In the genomic region with DNA sequence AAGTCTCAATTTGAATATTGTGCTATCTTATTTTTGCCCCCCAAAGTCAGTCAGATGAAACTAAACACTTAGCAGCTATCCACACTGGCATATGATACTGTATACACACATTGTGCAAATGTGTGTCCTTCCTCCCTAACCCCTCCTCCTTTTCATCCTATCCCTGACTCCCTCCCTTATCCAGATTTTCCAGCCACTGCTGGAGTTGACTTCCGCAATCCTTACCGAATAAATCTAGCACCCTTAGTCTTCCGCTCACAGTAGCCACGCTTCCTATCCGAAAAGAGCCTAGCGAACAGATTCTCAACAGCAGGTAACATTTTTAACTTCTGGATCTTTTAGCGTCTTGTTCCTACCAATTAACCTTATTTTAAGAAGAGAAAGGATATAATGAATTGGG, we compare ENCODE assay signal across 9 mouse cellular contexts. TPM values are rescaled to one million over a fixed set of nuclear protein-coding genes. Genes with fewer than 3 reads are reported as not detected.
DNase-seq lines count a peak whose midpoint lies in the region; ATAC-seq lines count a peak whose summit lies in the region.
"Had no signal": no experiment of that assay in that cellular context is flagged by ENCODE, and none has a peak within 500 bp of the region (broad histone marks: within the 10 kb centered on the region; RNA-seq: fewer than 3 reads in every experiment).

A gene (plus strand): TSS at position 233 of the 400 bp plus-strand sequence.

- DNase-seq in gastrocnemius, postnatal 14 days, result no peak
- DNase-seq in gastrocnemius, postnatal 36 days, result no peak
- DNase-seq in lung, postnatal 14 days, result no peak
- no peak for DNase-seq in c-Kit-positive CD71-positive TER-119-positive erythroid progenitor cells, embryonic 14.5 days (ENCODE audit: low spot score)
- DNase-seq in cerebellum, adult 11 months, result no peak

- intact Hi-C loops in gastrocnemius, postnatal 14 days (cut with DNase I; ENCODE audit: low total_unique reads), result no loop called here
- intact Hi-C loops in gastrocnemius, postnatal 36 days (cut with DNase I), result no loop called here

- H3K4me1 ChIP-seq in lung, embryonic 16.5 days (replicated peaks; ENCODE audit: control insufficient read depth, insufficient read depth, low read length), result no peaks in the 10 kb centered on the region
- peaks cover 5 to 10% of the 10 kb centered on the region in 2 experiments for H3K4me1 ChIP-seq in heart, embryonic 14.5 days (ENCODE audit: control insufficient read depth in 2 of 2, insufficient read depth in 2 of 2, low read length in 2 of 2)
- no peaks in the 10 kb centered on the region for H3K4me1 ChIP-seq in neural tube, embryonic 15.5 days

- H3K9ac ChIP-seq in lung, embryonic 16.5 days (ENCODE audit: low read length), result no peak within 1 kb of the TSS
- H3K9ac ChIP-seq in heart, embryonic 14.5 days (ENCODE audit: low read length), result peak within 1 kb of the TSS; percentile 38; the same call in 1 of the 2 replicates
- no peak within 1 kb of the TSS for H3K9ac ChIP-seq in neural tube, embryonic 15.5 days (replicated peaks)

- H3K27me3 ChIP-seq in lung, embryonic 16.5 days (ENCODE audit: control insufficient read depth, insufficient read depth, low read depth, low read length), result no peaks in the 10 kb centered on the region
- H3K27me3 ChIP-seq in heart, embryonic 14.5 days (ENCODE audit: control insufficient read depth, insufficient read depth, low read length), result no peaks in the 10 kb centered on the region
- no peaks in the 10 kb centered on the region for H3K27me3 ChIP-seq in neural tube, embryonic 15.5 days (replicated peaks)

- 0 out of 2 replicates have a peak within 1 kb of the TSS, but pooled peaks have one; percentile 13 for H3K4me2 ChIP-seq in lung, embryonic 16.5 days (ENCODE audit: low read depth, low read length)
- H3K4me2 ChIP-seq in heart, embryonic 14.5 days (ENCODE audit: low read length), result peak within 1 kb of the TSS; percentile 53
- H3K4me2 ChIP-seq in neural tube, embryonic 15.5 days, result peak within 1 kb of the TSS; percentile 5; the same call in 1 of the 2 replicates

- no peak within 1 kb of the TSS for H3K4me3 ChIP-seq in lung, embryonic 16.5 days (ENCODE audit: low read length)
- peak within 1 kb of the TSS; percentile 2 to 28; a peak in 3 of 4 replicates for H3K4me3 ChIP-seq in heart, embryonic 14.5 days (ENCODE audit: control insufficient read depth in 1 of 2, insufficient read depth in 1 of 2, low read depth in 1 of 2, low read length in 2 of 2)
- no peak within 1 kb of the TSS for H3K4me3 ChIP-seq in neural tube, embryonic 15.5 days (replicated peaks)
- H3K4me3 ChIP-seq: myocyte had no signal

- H3K27ac ChIP-seq in lung, embryonic 16.5 days (ENCODE audit: low read length), result no peak within 1 kb of the TSS
- peak within 1 kb of the TSS; percentile 17 to 72 for H3K27ac ChIP-seq in heart, embryonic 14.5 days (replicated peaks in 1 of 2; ENCODE audit: control insufficient read depth in 1 of 2, insufficient read depth in 1 of 2, low read depth in 2 of 2, low read length in 2 of 2)
- 0 out of 2 replicates have a peak within 1 kb of the TSS, but pooled peaks have one; percentile 33 for H3K27ac ChIP-seq in neural tube, embryonic 15.5 days (replicated peaks)

- H3K9me3 ChIP-seq in lung, embryonic 16.5 days (ENCODE audit: control insufficient read depth, low read length), result no peaks in the 10 kb centered on the region
- H3K9me3 ChIP-seq in heart, embryonic 14.5 days (ENCODE audit: control insufficient read depth, low read length), result no peaks in the 10 kb centered on the region
- no peaks in the 10 kb centered on the region for H3K9me3 ChIP-seq in neural tube, embryonic 15.5 days (replicated peaks)

- peaks cover 17% of the 10 kb centered on the region for H3K36me3 ChIP-seq in lung, embryonic 16.5 days (ENCODE audit: control insufficient read depth, insufficient read depth, low read length)
- peaks cover 32% of the 10 kb centered on the region for H3K36me3 ChIP-seq in heart, embryonic 14.5 days (ENCODE audit: control insufficient read depth, insufficient read depth, low read length)
- peaks cover 24% of the 10 kb centered on the region for H3K36me3 ChIP-seq in neural tube, embryonic 15.5 days

- peak; percentile 57 for ATAC-seq in lung, embryonic 16.5 days (ENCODE audit: low read depth)
- ATAC-seq in heart, embryonic 14.5 days (ENCODE audit: insufficient number of reproducible peaks, insufficient read depth, low FRiP score, low read depth), result 0 out of 2 replicates have a peak, but pooled peaks have one; percentile 27
- ATAC-seq in neural tube, embryonic 15.5 days (ENCODE audit: low FRiP score), result no peak

- WGBS in lung, embryonic 16.5 days, result 61% methylated on average over 7 of the region's 7 CpGs
- WGBS in heart, embryonic 14.5 days, result 62% methylated on average over 7 of the region's 7 CpGs
- WGBS in neural tube, embryonic 15.5 days, result 86% methylated on average over 7 of the region's 7 CpGs

RNA-seq across cellular contexts. Expression of the gene that starts here (rescaled TPM):
- total RNA-seq in gastrocnemius, postnatal 14 days (2021), result 10 to 100 TPM; 19.3 to 21.5 TPM
- total RNA-seq in gastrocnemius, postnatal 36 days (2021), result 1 to 10 TPM; 8.4 to 9.0 TPM
- polyA plus RNA-seq in lung, embryonic 16.5 days (2015; fragmentation: Nextera tagmentation; extraction: Ambion mirVana), result 5.5 and 12.4 TPM in 2 replicates
- polyA plus RNA-seq in heart, embryonic 14.5 days (2014; fragmentation: Nextera tagmentation; extraction: Ambion mirVana), result 23.2 and 23.9 TPM in 2 replicates
- polyA plus RNA-seq in neural tube, embryonic 15.5 days (2015; fragmentation: Nextera tagmentation; extraction: Ambion mirVana), result 10.7 and 12.0 TPM in 2 replicates

Comparison
In these comparisons a context has a peak if more than half of its experiments do, and no peak if none do; other contexts are left out.
1. H3K4me3 ChIP-seq: peak in heart, embryonic 14.5 days (2 of 2); none in lung, embryonic 16.5 days (single experiment) and neural tube, embryonic 15.5 days (single experiment).
2. Peak in every context shown above with its lines, with median percentiles within 50 percentile points of each other: H3K4me2 ChIP-seq.